Mouse (Mus musculus) heart, adult 2 months (tissue): ENCODE measurements around the gene Pard6a.

Experiments used
- CTCF ChIP-seq: fragments of 200-600 bp; IDR thresholded peaks from 2 replicates; pipeline ENCODE4 v1.8.1; 2022; ENCODE audit warnings: antibody characterized with exemption, mild to moderate bottlenecking, moderate library complexity
- EP300 ChIP-seq: fragments of 200-500 bp; IDR thresholded peaks from 2 replicates; pipeline ENCODE4 v1.6.1; 2011; ENCODE audit warnings: low read depth, low read length, control low read depth; ENCODE audit not compliant: insufficient read depth

DNA sequence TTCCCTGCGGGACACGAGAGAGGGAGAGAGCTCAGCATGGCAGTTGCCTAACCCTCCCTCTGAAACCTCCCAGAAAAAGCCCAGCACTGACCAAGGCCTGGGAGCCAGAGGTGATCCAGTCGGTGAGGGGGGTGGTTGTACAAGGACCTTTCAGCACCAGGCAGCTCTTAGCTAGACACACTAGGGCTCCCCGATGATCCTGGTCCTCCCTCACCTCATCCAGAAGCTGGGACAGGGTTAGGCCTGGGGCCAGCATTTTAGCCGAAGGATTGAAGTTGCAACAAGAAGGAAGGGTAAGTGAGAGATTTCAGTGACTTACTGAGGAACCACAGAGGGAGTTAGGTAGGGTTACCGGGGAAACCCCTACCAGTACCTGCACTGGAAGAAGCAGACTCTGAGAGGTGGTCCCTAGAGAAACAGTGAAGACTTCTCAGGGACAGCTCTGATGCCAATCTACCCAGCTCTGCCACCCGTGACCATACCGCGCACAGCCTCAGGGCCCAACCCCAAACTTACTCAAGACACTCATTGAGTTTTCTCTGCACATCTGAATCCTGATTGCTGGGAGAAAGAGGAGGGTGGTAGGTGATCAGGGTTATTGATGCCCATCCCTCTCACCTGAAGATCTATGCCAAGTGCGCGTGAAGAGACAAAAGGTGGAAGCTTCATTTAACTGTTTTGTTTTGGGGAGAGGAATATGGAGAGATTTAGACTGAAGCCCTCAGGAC, 1.3 kb upstream of the Pard6a start:
- TF ChIP-seq EP300 (no peak), CTCF (no peak)
